Mouse (Mus musculus) lung, embryonic 16.5 days (tissue): Measurements from ENCODE around the gene Slc35b3. TPM values are rescaled to one million over a fixed set of nuclear protein-coding genes. Genes with fewer than 3 reads are reported as not detected.

Source experiments
- ATAC-seq: fragments of 200-750 bp; cut with Nextera tagmentation; 2 replicates; pipeline ENCODE4 v1.8.0; 2017; ENCODE audit warnings: low read depth, mild to moderate bottlenecking, moderate library complexity
- H3K27ac ChIP-seq: fragments of 300-500 bp; sonication (generic); 2 replicates; pipeline ENCODE4 v1.5.1; 2014; ENCODE audit warnings: mild to moderate bottlenecking, control low read depth, low read length
- H3K27me3 ChIP-seq: fragments of 300-500 bp; sonication (generic); 2 replicates; pipeline ENCODE4 v1.6.1; 2014; ENCODE audit warnings: low read depth, low read length, mixed read lengths; ENCODE audit not compliant: control insufficient read depth, insufficient read depth
- H3K36me3 ChIP-seq: fragments of 300-500 bp; sonication (generic); 2 replicates; pipeline ENCODE4 v1.6.1; 2014; ENCODE audit warnings: low read length; ENCODE audit not compliant: control insufficient read depth, insufficient read depth
- H3K4me1 ChIP-seq: fragments of 300-500 bp; sonication (generic); replicated peaks from 2 replicates; pipeline ENCODE4 v1.6.1; 2014; ENCODE audit warnings: low read length, mixed read lengths; ENCODE audit not compliant: control insufficient read depth, insufficient read depth
- H3K4me2 ChIP-seq: fragments of 300-500 bp; sonication (generic); 2 replicates; pipeline ENCODE4 v1.6.1; 2014; ENCODE audit warnings: low read depth, low read length, control low read depth
- H3K4me3 ChIP-seq: fragments of 300-500 bp; sonication (generic); 2 replicates; pipeline ENCODE4 v1.5.1; 2014; ENCODE audit warnings: mild to moderate bottlenecking, low read length, control low read depth
- H3K9ac ChIP-seq: fragments of 300-500 bp; sonication (generic); 2 replicates; pipeline ENCODE4 v1.6.1; 2014; ENCODE audit warnings: low read length, control low read depth
- H3K9me3 ChIP-seq: fragments of 300-500 bp; sonication (generic); 2 replicates; pipeline ENCODE4 v1.6.1; 2016; ENCODE audit warnings: low read length; ENCODE audit not compliant: control insufficient read depth
- WGBS: fragments of 180-500 bp; shearing (Covaris S2); extraction: QIAGEN DNeasy Blood & Tissue Kit; methylation state at CpG from one replicate; pipeline ENCODE4 v1.1.7; 2014; 5-methylcytosine and 5-hydroxymethylcytosine counted together
- polyA plus RNA-seq: library from polyadenylated mRNA; unstranded; fragments of >200 nt; fragmentation: Nextera tagmentation; extraction: Ambion mirVana; gene quantifications from 2 replicates; pipeline ENCODE4 v1.2.1, GENCODE M21; 2015

The Slc35b3 gene
- polyA plus RNA-seq, 1 experiment from 2014 or later: 34.5 TPM

DNA sequence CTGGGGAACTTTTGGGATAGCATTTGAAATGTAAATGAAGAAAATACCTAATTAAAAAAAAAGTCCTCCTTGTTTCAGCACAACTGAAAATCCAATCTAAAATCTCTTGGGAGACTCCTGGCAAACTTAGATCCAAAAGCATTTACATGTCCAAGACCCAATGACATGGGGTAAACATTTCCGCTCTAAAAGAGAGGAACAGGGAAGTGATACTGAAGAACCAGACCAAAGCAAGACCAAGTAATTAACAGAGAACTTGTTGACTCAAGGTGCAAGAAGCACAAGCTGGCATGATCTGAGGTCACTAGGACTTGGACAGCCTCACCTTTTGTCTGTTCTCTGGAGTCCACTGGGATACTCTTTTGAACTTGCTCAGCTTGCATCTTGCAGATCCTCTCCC, 39.4 kb downstream of the Slc35b3 start:
- H3K36me3 ChIP-seq: no peaks in the 10 kb centered on the region
- H3K4me2 ChIP-seq: no peak overlapping the region
- H3K27me3 ChIP-seq: no peaks in the 10 kb centered on the region
- H3K4me1 ChIP-seq: no peaks in the 10 kb centered on the region
- no peak for ATAC-seq
- H3K4me3 ChIP-seq: no peak overlapping the region
- 91% methylated on average over 1 of the region's 1 CpGs for WGBS
- no peak overlapping the region for H3K9ac ChIP-seq
- no peaks in the 10 kb centered on the region for H3K9me3 ChIP-seq
- no peak overlapping the region for H3K27ac ChIP-seq

DNA sequence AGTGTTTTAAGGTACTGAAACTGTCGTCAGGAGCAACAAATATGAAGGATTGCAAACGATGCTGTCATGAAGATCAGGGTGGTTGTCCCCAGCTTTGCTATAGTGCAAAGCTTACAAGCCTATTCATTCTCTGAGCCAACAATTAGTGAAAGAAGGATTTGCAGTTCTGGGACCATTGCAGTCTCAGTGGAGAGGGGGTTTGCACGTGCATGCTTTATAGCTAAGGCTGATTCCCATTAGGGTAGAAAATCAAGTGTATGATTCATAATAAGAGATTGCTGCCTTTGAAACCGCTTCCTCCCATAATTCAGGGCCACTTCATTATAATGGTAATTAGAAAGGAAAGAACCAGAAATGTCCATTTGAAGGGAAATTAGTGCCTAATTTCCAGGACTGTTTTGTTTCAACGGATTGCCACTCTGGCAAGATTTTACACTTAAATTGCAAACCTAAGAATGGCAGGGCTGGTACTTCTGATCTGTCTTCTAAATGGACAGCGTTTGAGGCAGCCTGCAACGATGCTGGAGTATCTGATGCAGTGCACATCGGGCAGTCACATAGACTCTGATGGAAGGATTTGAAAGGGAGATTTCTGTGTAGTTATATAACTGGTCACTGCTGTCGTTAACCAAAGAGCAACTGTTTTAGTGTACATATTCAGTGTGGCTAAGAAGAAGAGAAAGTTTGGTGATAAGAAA, 42.3 kb downstream of the Slc35b3 start:
- Histone ChIP-seq H3K9ac (no peak overlapping the region), H3K36me3 (no peaks in the 10 kb centered on the region), H3K4me1 (no peaks in the 10 kb centered on the region), H3K4me2 (no peak overlapping the region), H3K4me3 (no peak overlapping the region), H3K27ac (no peak overlapping the region), H3K27me3 (no peaks in the 10 kb centered on the region), H3K9me3 (no peaks in the 10 kb centered on the region)
- 75% methylated on average over 9 of the region's 9 CpGs for WGBS
- no peak for ATAC-seq

DNA sequence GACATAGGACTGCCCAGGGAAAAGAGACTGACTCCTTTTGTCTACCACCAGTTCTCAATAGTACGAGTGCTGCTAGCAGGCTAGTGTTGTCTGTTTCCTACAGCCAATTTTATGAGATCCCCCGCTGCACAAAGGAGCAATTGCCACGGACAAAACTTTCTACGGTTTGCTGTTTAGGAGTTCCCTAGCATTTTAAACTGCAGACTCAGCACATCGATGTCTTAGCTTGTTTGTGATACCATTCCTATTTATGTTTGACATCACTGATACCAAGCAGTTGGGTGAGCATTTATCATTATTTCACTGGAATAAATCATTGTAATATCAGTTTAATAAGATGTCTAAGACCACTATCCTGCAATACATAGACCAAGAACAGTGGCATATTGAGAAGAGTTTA, 43.1 kb downstream of the Slc35b3 start:
- no peak overlapping the region for H3K4me2 ChIP-seq
- H3K4me3 ChIP-seq: no peak overlapping the region
- WGBS: 88% methylated on average over 5 of the region's 5 CpGs
- no peaks in the 10 kb centered on the region for H3K36me3 ChIP-seq
- H3K9me3 ChIP-seq: no peaks in the 10 kb centered on the region
- no peak overlapping the region for H3K27ac ChIP-seq
- no peak for ATAC-seq
- H3K27me3 ChIP-seq: no peaks in the 10 kb centered on the region
- no peaks in the 10 kb centered on the region for H3K4me1 ChIP-seq
- no peak overlapping the region for H3K9ac ChIP-seq

DNA sequence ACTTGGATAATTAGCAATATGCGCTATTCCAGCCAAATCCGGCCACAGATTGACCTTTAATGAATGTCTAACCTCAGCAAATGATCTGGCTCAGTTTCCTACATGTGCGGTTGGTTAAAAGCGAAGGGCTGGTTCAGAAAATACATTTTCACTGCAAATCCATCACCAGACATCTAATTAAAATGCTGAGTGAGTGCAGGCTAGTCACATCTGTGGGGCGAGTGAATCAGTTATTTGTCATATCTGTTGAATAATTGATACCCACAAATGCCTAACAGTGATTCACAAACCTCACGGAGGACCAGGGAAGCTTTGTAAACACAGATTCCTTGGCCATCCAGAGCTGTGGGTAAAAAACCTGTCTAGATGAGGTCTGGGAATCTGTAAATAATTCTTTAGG, 45.9 kb downstream of the Slc35b3 start:
- Histone ChIP-seq H3K27ac (no peak overlapping the region), H3K36me3 (no peaks in the 10 kb centered on the region), H3K4me2 (no peak overlapping the region), H3K27me3 (no peaks in the 10 kb centered on the region), H3K9me3 (no peaks in the 10 kb centered on the region), H3K4me1 (no peaks in the 10 kb centered on the region), H3K9ac (no peak overlapping the region), H3K4me3 (no peak overlapping the region)
- no peak for ATAC-seq
- 54% methylated on average over 6 of the region's 6 CpGs for WGBS

DNA sequence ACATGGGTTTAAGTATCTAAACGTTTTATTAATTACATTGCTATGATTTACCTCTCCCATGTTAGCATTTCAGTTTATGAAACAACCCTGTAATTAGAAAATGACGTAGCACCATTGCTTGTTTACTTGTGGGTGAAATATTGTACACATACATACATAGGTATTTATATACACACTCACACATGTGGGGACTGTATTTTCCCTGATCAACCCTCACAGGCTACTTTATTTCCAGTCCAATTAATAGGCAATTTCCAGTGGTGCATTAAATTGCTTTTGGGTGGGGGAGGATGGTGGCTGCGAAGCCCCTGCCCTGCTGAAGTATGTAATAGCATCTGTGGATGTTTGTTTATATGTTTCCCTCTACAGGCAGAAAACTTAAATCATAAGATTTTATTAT, 68.3 kb downstream of the Slc35b3 start:
- no peak overlapping the region for H3K4me3 ChIP-seq
- no peaks in the 10 kb centered on the region for H3K36me3 ChIP-seq
- 55% methylated on average over 3 of the region's 3 CpGs for WGBS
- no peak for ATAC-seq
- H3K27me3 ChIP-seq: no peaks in the 10 kb centered on the region
- no peak overlapping the region for H3K4me2 ChIP-seq
- no peak overlapping the region for H3K27ac ChIP-seq
- H3K9me3 ChIP-seq: no peaks in the 10 kb centered on the region
- no peaks in the 10 kb centered on the region for H3K4me1 ChIP-seq
- no peak overlapping the region for H3K9ac ChIP-seq
